9 mouse cellular contexts compared by ENCODE assay signal in genomic region chr4:62732096-62732495, GRCm38 (mm10).
DNase-seq lines count a peak whose midpoint lies in the region; ATAC-seq and TF ChIP-seq lines count a peak whose summit lies in the region.
"Had no signal": no experiment of that assay in that cellular context is flagged by ENCODE, and none has a peak within 500 bp of the region (broad histone marks: within the 10 kb centered on the region; RNA-seq: fewer than 3 reads in every experiment).

No protein-coding gene starts in this region.

- no peak for ATAC-seq in forebrain, embryonic 13.5 days
- ATAC-seq in embryonic facial prominence, embryonic 13.5 days (ENCODE audit: insufficient number of reproducible peaks, insufficient read depth, low FRiP score, low TSS enrichment, low read depth): no peak
- ATAC-seq in intestine, embryonic 16.5 days: no peak
- no peak for ATAC-seq in liver, postnatal 0 days
- ATAC-seq in cerebellum, adult (ENCODE audit: insufficient number of reproducible peaks, low FRiP score, low TSS enrichment): no peak
- no peak for ATAC-seq in forebrain, embryonic 11.5 days (replicated peaks; ENCODE audit: low FRiP score)
- ATAC-seq: CD4-positive, CD25-positive, alpha-beta regulatory T cell, adult 4 months had no signal

- no peak overlapping the region for H3K4me2 ChIP-seq in forebrain, embryonic 13.5 days
- H3K4me2 ChIP-seq in embryonic facial prominence, embryonic 13.5 days: no peak overlapping the region
- no peak overlapping the region for H3K4me2 ChIP-seq in intestine, embryonic 16.5 days (ENCODE audit: low read depth, low read length)
- no peak overlapping the region for H3K4me2 ChIP-seq in liver, postnatal 0 days (ENCODE audit: low read depth, low read length)
- no peak overlapping the region for H3K4me2 ChIP-seq in forebrain, embryonic 11.5 days (ENCODE audit: low read depth, low read length, severe bottlenecking)

- H3K27ac ChIP-seq in forebrain, embryonic 10.5 days: 0 out of 2 replicates have a peak overlapping the region, but pooled peaks have one; percentile 9
- no peak overlapping the region for H3K27ac ChIP-seq in forebrain, embryonic 13.5 days
- H3K27ac ChIP-seq in embryonic facial prominence, embryonic 13.5 days: peak overlapping the region; percentile 77
- H3K27ac ChIP-seq in intestine, embryonic 16.5 days (ENCODE audit: low read length): peak overlapping the region; percentile 78
- 0 out of 2 replicates have a peak overlapping the region, but pooled peaks have one; percentile 29 for H3K27ac ChIP-seq in liver, postnatal 0 days (ENCODE audit: low read depth)
- no peak overlapping the region for H3K27ac ChIP-seq in forebrain, embryonic 11.5 days (ENCODE audit: low read depth, low read length)

- no peak for TF ChIP-seq CTCF in liver, postnatal 0 days (IDR thresholded peaks at IDR 0.05; ENCODE audit: low read depth)

- no peaks in the 10 kb centered on the region for H3K36me3 ChIP-seq in forebrain, embryonic 10.5 days (replicated peaks)
- no peaks in the 10 kb centered on the region for H3K36me3 ChIP-seq in forebrain, embryonic 13.5 days (ENCODE audit: poor library complexity, severe bottlenecking)
- no peaks in the 10 kb centered on the region for H3K36me3 ChIP-seq in embryonic facial prominence, embryonic 13.5 days
- no peaks in the 10 kb centered on the region for H3K36me3 ChIP-seq in intestine, embryonic 16.5 days (ENCODE audit: control insufficient read depth, insufficient read depth, low read length)
- H3K36me3 ChIP-seq in liver, postnatal 0 days (replicated peaks; ENCODE audit: insufficient read depth, low read length): no peaks in the 10 kb centered on the region
- no peaks in the 10 kb centered on the region for H3K36me3 ChIP-seq in forebrain, embryonic 11.5 days (ENCODE audit: control insufficient read depth, insufficient read depth, low read length)

- H3K9me3 ChIP-seq in forebrain, embryonic 10.5 days: no peaks in the 10 kb centered on the region
- no peaks in the 10 kb centered on the region for H3K9me3 ChIP-seq in forebrain, embryonic 13.5 days (replicated peaks)
- no peaks in the 10 kb centered on the region for H3K9me3 ChIP-seq in embryonic facial prominence, embryonic 13.5 days
- H3K9me3 ChIP-seq in intestine, embryonic 16.5 days (ENCODE audit: control insufficient read depth, low read length): no peaks in the 10 kb centered on the region
- H3K9me3 ChIP-seq in liver, postnatal 0 days (ENCODE audit: low read length): no peaks in the 10 kb centered on the region
- H3K9me3 ChIP-seq in forebrain, embryonic 11.5 days (ENCODE audit: control insufficient read depth, low read length): no peaks in the 10 kb centered on the region

- no peak overlapping the region for H3K4me3 ChIP-seq in forebrain, embryonic 10.5 days
- no peak overlapping the region for H3K4me3 ChIP-seq in forebrain, embryonic 13.5 days
- no peak overlapping the region for H3K4me3 ChIP-seq in embryonic facial prominence, embryonic 13.5 days
- no peak overlapping the region for H3K4me3 ChIP-seq in intestine, embryonic 16.5 days (ENCODE audit: low read length)
- no peak overlapping the region for H3K4me3 ChIP-seq in liver, postnatal 0 days (ENCODE audit: low read depth, low read length)
- no peak overlapping the region for H3K4me3 ChIP-seq in forebrain, embryonic 11.5 days (ENCODE audit: low read depth, low read length)

- no peak for TF ChIP-seq EP300 in liver, postnatal 0 days (IDR thresholded peaks at IDR 0.05; ENCODE audit: low read depth)

- H3K27me3 ChIP-seq in forebrain, embryonic 10.5 days (ENCODE audit: poor library complexity, severe bottlenecking): no peaks in the 10 kb centered on the region
- no peaks in the 10 kb centered on the region for H3K27me3 ChIP-seq in forebrain, embryonic 13.5 days
- no peaks in the 10 kb centered on the region for H3K27me3 ChIP-seq in embryonic facial prominence, embryonic 13.5 days
- no peaks in the 10 kb centered on the region for H3K27me3 ChIP-seq in intestine, embryonic 16.5 days (replicated peaks; ENCODE audit: control insufficient read depth, insufficient read depth, low read length)
- H3K27me3 ChIP-seq in liver, postnatal 0 days (ENCODE audit: insufficient read depth, low read length): no peaks in the 10 kb centered on the region
- H3K27me3 ChIP-seq in forebrain, embryonic 11.5 days (ENCODE audit: control insufficient read depth, insufficient read depth, low read length): no peaks in the 10 kb centered on the region; the same call in 1 of the 2 replicates

- no peak overlapping the region for H3K9ac ChIP-seq in forebrain, embryonic 13.5 days
- 0 out of 2 replicates have a peak overlapping the region, but pooled peaks have one; percentile 8 for H3K9ac ChIP-seq in embryonic facial prominence, embryonic 13.5 days
- H3K9ac ChIP-seq in intestine, embryonic 16.5 days (ENCODE audit: low read depth, low read length): no peak overlapping the region; the same call in 1 of the 2 replicates
- no peak overlapping the region for H3K9ac ChIP-seq in liver, postnatal 0 days (replicated peaks)
- H3K9ac ChIP-seq in forebrain, embryonic 11.5 days (ENCODE audit: low read length): no peak overlapping the region

- 84% methylated on average over 7 of the region's 7 CpGs for WGBS in forebrain, embryonic 10.5 days
- WGBS in forebrain, embryonic 13.5 days: 85% methylated on average over 7 of the region's 7 CpGs
- WGBS in embryonic facial prominence, embryonic 13.5 days: 58% methylated on average over 7 of the region's 7 CpGs
- WGBS in intestine, embryonic 16.5 days: 59% methylated on average over 7 of the region's 7 CpGs
- WGBS in liver, postnatal 0 days (ENCODE audit: insufficient replicate concordance): 64% methylated on average over 7 of the region's 7 CpGs
- 82% methylated on average over 7 of the region's 7 CpGs for WGBS in forebrain, embryonic 11.5 days

- peaks cover 56% of the 10 kb centered on the region for H3K4me1 ChIP-seq in forebrain, embryonic 10.5 days
- peaks cover 19% of the 10 kb centered on the region for H3K4me1 ChIP-seq in forebrain, embryonic 13.5 days
- H3K4me1 ChIP-seq in embryonic facial prominence, embryonic 13.5 days: peaks cover 79% of the 10 kb centered on the region
- peaks cover 34% of the 10 kb centered on the region for H3K4me1 ChIP-seq in intestine, embryonic 16.5 days (ENCODE audit: control insufficient read depth, insufficient read depth, low read length)
- H3K4me1 ChIP-seq in liver, postnatal 0 days (ENCODE audit: insufficient read depth): no peaks in the 10 kb centered on the region; the same call in 1 of the 2 replicates
- H3K4me1 ChIP-seq in forebrain, embryonic 11.5 days (replicated peaks; ENCODE audit: control insufficient read depth, insufficient read depth, low read length): no peaks in the 10 kb centered on the region

- no peak for DNase-seq in forebrain, embryonic 10.5 days (ENCODE audit: extremely low spot score, low spot score)
- no peak for DNase-seq in liver, postnatal 0 days
- DNase-seq in forebrain, embryonic 11.5 days (ENCODE audit: low spot score): no peak
- DNase-seq in layer of hippocampus, postnatal 25 days (ENCODE audit: extremely low spot score in 1 of 2, low spot score in 1 of 2): no peak

Comparison
In these comparisons a context has a peak if more than half of its experiments do, and no peak if none do; other contexts are left out.
1. H3K27ac ChIP-seq: peak in forebrain, embryonic 10.5 days (single experiment), embryonic facial prominence, embryonic 13.5 days (single experiment), intestine, embryonic 16.5 days (single experiment) and liver, postnatal 0 days (single experiment); none in forebrain, embryonic 13.5 days (single experiment) and forebrain, embryonic 11.5 days (single experiment).